Mouse (Mus musculus): ENCODE data around the gene Cyb561d2. TPM values are rescaled to one million over a fixed set of nuclear protein-coding genes. Genes with fewer than 3 reads are reported as not detected.
A peak's percentile ranks its signal among the peaks of the same experiment; 100 is the strongest.

Cyb561d2 gene
- polyA plus RNA-seq, 1 experiment from 2014 or later = 24.7 TPM

GRCm38 (mm10) chr9:107554319-107554825 is 12.4 kb upstream of the Cyb561d2 start:
- ATAC-seq (ENCODE audit: low read depth) (peak; percentile 93), DNase-seq (ENCODE audit: low spot score) (peak; percentile 99)
- H3K36me3 ChIP-seq (ENCODE audit: control insufficient read depth, insufficient read depth, low read length) = peaks cover 29% of the 10 kb centered on the region
- peak overlapping the region; percentile 98 for H3K27ac ChIP-seq (replicated peaks; ENCODE audit: low read depth, low read length)
- no peaks in the 10 kb centered on the region for H3K9me3 ChIP-seq (ENCODE audit: control insufficient read depth, low read length)
- peak overlapping the region; percentile 83 for H3K4me3 ChIP-seq (ENCODE audit: low read depth, low read length)
- H3K27me3 ChIP-seq (replicated peaks; ENCODE audit: control insufficient read depth, insufficient read depth, low read length) = no peaks in the 10 kb centered on the region
- peak overlapping the region; percentile 90 for H3K4me2 ChIP-seq (ENCODE audit: low read depth, low read length)
- peak overlapping the region; percentile 92 for H3K9ac ChIP-seq (ENCODE audit: low read depth, low read length)
- 0% methylated on average over 41 of the region's 53 CpGs for WGBS
- H3K4me1 ChIP-seq (ENCODE audit: control insufficient read depth, insufficient read depth, low read length) = peaks cover 43% of the 10 kb centered on the region

GRCm38 (mm10) chr9:107553541-107554318 is 11.7 kb upstream of the Cyb561d2 start:
- Histone ChIP-seq H3K9me3 (ENCODE audit: control insufficient read depth, low read length) (no peaks in the 10 kb centered on the region), H3K4me3 (ENCODE audit: low read depth, low read length) (peak overlapping the region; percentile 83), H3K4me1 (ENCODE audit: control insufficient read depth, insufficient read depth, low read length) (peaks cover 43% of the 10 kb centered on the region), H3K4me2 (ENCODE audit: low read depth, low read length) (peak overlapping the region; percentile 90), H3K27ac (replicated peaks; ENCODE audit: low read depth, low read length) (peak overlapping the region; percentile 66), H3K9ac (ENCODE audit: low read depth, low read length) (peak overlapping the region; percentile 65), H3K36me3 (ENCODE audit: control insufficient read depth, insufficient read depth, low read length) (peaks cover 23% of the 10 kb centered on the region), H3K27me3 (replicated peaks; ENCODE audit: control insufficient read depth, insufficient read depth, low read length) (no peaks in the 10 kb centered on the region)
- ATAC-seq (ENCODE audit: low read depth) = peak; percentile 39
- 5% methylated on average over 35 of the region's 37 CpGs for WGBS
- no peak for DNase-seq (ENCODE audit: low spot score)

- Histone ChIP-seq H3K4me1 (ENCODE audit: control insufficient read depth, insufficient read depth, low read length) (peaks cover 43% of the 10 kb centered on the region), H3K4me3 (ENCODE audit: low read depth, low read length) (peak overlapping the region; percentile 83), H3K9me3 (ENCODE audit: control insufficient read depth, low read length) (no peaks in the 10 kb centered on the region), H3K9ac (ENCODE audit: low read depth, low read length) (peak overlapping the region; percentile 65; the same call in 1 of the 2 replicates), H3K4me2 (ENCODE audit: low read depth, low read length) (peak overlapping the region; percentile 90), H3K27me3 (replicated peaks; ENCODE audit: control insufficient read depth, insufficient read depth, low read length) (no peaks in the 10 kb centered on the region), H3K36me3 (ENCODE audit: control insufficient read depth, insufficient read depth, low read length) (peaks cover 14% of the 10 kb centered on the region), H3K27ac (replicated peaks; ENCODE audit: low read depth, low read length) (no peak overlapping the region; the same call in 1 of the 2 replicates)
- 80% methylated on average over 5 of the region's 5 CpGs for WGBS
- ATAC-seq (ENCODE audit: low read depth) (no peak), DNase-seq (ENCODE audit: low spot score) (no peak)
Observed at GRCm38 (mm10) chr9:107552690-107553393, 10.8 kb upstream of the Cyb561d2 start.

GRCm38 (mm10) chr9:107551890-107552355 is 9.9 kb upstream of the Cyb561d2 start:
- Histone ChIP-seq H3K9me3 (ENCODE audit: control insufficient read depth, low read length) (no peaks in the 10 kb centered on the region), H3K4me3 (ENCODE audit: low read depth, low read length) (peak overlapping the region; percentile 58), H3K27me3 (replicated peaks; ENCODE audit: control insufficient read depth, insufficient read depth, low read length) (no peaks in the 10 kb centered on the region), H3K27ac (replicated peaks; ENCODE audit: low read depth, low read length) (peak overlapping the region; percentile 86), H3K9ac (ENCODE audit: low read depth, low read length) (peak overlapping the region; percentile 79), H3K36me3 (ENCODE audit: control insufficient read depth, insufficient read depth, low read length) (peaks cover 5% of the 10 kb centered on the region; the same call in 1 of the 2 replicates), H3K4me1 (ENCODE audit: control insufficient read depth, insufficient read depth, low read length) (peaks cover 49% of the 10 kb centered on the region), H3K4me2 (ENCODE audit: low read depth, low read length) (peak overlapping the region; percentile 90)
- ATAC-seq (ENCODE audit: low read depth) = no peak
- 9% methylated on average over 8 of the region's 8 CpGs for WGBS
- peak; percentile 76 for DNase-seq (ENCODE audit: low spot score)

- peak within 1 kb of the TSS; percentile 58 for H3K4me3 ChIP-seq (ENCODE audit: low read depth, low read length)
- H3K9ac ChIP-seq (ENCODE audit: low read depth, low read length) = peak within 1 kb of the TSS; percentile 79
- under 1% methylated on average over 41 of the region's 63 CpGs for WGBS
- peak within 1 kb of the TSS; percentile 90 for H3K4me2 ChIP-seq (ENCODE audit: low read depth, low read length)
- H3K27ac ChIP-seq (replicated peaks; ENCODE audit: low read depth, low read length) = peak within 1 kb of the TSS; percentile 86
- H3K4me1 ChIP-seq (ENCODE audit: control insufficient read depth, insufficient read depth, low read length) = peaks cover 49% of the 10 kb centered on the region
- H3K36me3 ChIP-seq (ENCODE audit: control insufficient read depth, insufficient read depth, low read length) = no peaks in the 10 kb centered on the region
- no peaks in the 10 kb centered on the region for H3K27me3 ChIP-seq (replicated peaks; ENCODE audit: control insufficient read depth, insufficient read depth, low read length)
- DNase-seq (ENCODE audit: low spot score) = peak; percentile 84
- ATAC-seq (ENCODE audit: low read depth) = peak; percentile 41
- no peaks in the 10 kb centered on the region for H3K9me3 ChIP-seq (ENCODE audit: control insufficient read depth, low read length)
Observed at GRCm38 (mm10) chr9:107551117-107551889, 9.3 kb upstream of the Cyb561d2 start, which contains the start of gene Rassf1. Rassf1 (plus strand) TSS chr9:107551555.

- Histone ChIP-seq H3K4me2 (ENCODE audit: low read depth, low read length) (peak overlapping the region; percentile 90), H3K36me3 (ENCODE audit: control insufficient read depth, insufficient read depth, low read length) (no peaks in the 10 kb centered on the region), H3K4me3 (ENCODE audit: low read depth, low read length) (peak overlapping the region; percentile 58), H3K9me3 (ENCODE audit: control insufficient read depth, low read length) (no peaks in the 10 kb centered on the region), H3K27me3 (replicated peaks; ENCODE audit: control insufficient read depth, insufficient read depth, low read length) (no peaks in the 10 kb centered on the region), H3K4me1 (ENCODE audit: control insufficient read depth, insufficient read depth, low read length) (peaks cover 43% of the 10 kb centered on the region), H3K27ac (replicated peaks; ENCODE audit: low read depth, low read length) (peak overlapping the region; percentile 86), H3K9ac (ENCODE audit: low read depth, low read length) (peak overlapping the region; percentile 79)
- ATAC-seq (ENCODE audit: low read depth) (no peak), DNase-seq (ENCODE audit: low spot score) (no peak)
- WGBS = 36% methylated on average over 23 of the region's 23 CpGs
Observed at GRCm38 (mm10) chr9:107550491-107551116, 8.6 kb upstream of the Cyb561d2 start.

GRCm38 (mm10) chr9:107549297-107550074 is 7.5 kb upstream of the Cyb561d2 start:
- H3K4me1 ChIP-seq (ENCODE audit: control insufficient read depth, insufficient read depth, low read length) = peaks cover 40% of the 10 kb centered on the region
- H3K36me3 ChIP-seq (ENCODE audit: control insufficient read depth, insufficient read depth, low read length) = peaks cover 9% of the 10 kb centered on the region
- no peak overlapping the region for H3K9ac ChIP-seq (ENCODE audit: low read depth, low read length)
- no peaks in the 10 kb centered on the region for H3K9me3 ChIP-seq (ENCODE audit: control insufficient read depth, low read length)
- H3K27ac ChIP-seq (replicated peaks; ENCODE audit: low read depth, low read length) = no peak overlapping the region
- DNase-seq (ENCODE audit: low spot score) = no peak
- ATAC-seq (ENCODE audit: low read depth) = no peak
- H3K4me2 ChIP-seq (ENCODE audit: low read depth, low read length) = no peak overlapping the region
- no peaks in the 10 kb centered on the region for H3K27me3 ChIP-seq (replicated peaks; ENCODE audit: control insufficient read depth, insufficient read depth, low read length)
- no peak overlapping the region for H3K4me3 ChIP-seq (ENCODE audit: low read depth, low read length)
- 75% methylated on average over 19 of the region's 20 CpGs for WGBS
